Mouse (Mus musculus): ENCODE results near the gene Pitpnc1. TPM values are rescaled to one million over a fixed set of nuclear protein-coding genes. Genes with fewer than 3 reads are reported as not detected.

Pitpnc1 gene
- polyA plus RNA-seq, 1 experiment, result 15.9 TPM

DNA sequence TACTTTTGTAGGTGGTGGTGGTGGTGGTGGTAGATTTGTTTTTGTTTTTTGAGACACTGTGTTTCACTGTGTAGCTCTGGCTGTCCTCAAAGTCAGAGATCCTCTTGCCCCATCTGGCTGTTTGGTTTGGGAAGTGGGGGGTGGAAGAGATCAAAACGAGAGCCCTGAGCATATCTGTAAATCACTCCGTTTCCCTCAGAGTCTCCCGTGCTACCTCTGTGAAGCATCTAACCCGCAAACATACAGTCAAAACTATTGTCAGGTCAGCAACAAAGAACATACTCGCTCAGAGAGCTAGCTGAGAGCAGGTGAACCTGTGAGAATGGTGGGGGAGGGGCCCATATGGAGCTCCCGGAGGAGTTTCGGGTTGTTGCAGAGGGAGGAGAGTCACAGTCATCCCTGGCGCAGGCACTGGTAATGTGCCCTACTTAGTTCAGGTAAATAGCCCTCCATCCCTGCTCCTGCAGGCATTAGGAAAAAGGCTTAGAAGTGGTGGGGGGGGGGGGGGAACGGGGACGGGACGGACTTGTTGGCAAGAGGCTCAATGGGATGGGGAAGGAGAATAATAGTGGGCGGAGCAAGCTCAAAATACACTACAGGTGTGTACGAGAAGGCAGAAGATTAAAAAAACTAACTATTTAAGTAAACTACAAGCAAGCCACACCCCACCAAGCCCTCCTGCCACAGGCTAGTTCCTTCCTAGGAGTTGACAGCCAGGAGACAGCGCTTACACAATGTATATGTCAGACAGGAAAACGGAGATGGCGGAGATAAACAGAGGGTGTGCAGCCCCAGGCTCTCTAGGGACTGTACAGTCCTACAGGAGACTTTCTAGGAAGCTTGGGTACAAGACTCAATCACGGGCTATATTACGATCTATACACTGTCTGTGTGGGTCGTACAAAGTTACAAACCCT, 15.7 kb downstream of the Pitpnc1 start:
- no peak for TF ChIP-seq GATA1 (IDR thresholded peaks at IDR 0.05; ENCODE audit: low read length)

DNA sequence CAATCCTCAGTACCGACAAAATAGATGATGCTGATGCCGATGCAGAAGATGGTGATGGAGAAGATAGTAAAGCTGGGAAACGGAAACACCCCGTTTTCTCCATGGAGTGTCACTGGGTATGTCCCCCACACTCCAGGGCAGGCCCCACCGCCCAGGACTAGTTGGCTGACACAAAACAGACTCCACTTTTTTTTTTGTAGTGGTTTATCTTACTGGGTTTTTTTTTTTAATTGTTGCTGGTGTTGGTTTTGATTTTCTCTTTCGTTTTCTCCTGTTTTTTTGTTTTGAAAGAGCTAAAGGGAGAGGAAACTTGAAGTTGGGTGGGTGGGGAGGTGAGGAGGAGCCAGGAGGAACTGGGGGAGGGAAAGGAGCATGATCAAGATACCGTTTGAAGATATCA, 18.4 kb downstream of the Pitpnc1 start:
- no peak for TF ChIP-seq GATA1 (IDR thresholded peaks at IDR 0.05; ENCODE audit: low read length)

- TF ChIP-seq GATA1 (IDR thresholded peaks at IDR 0.05; ENCODE audit: low read length), result peak; percentile 49
These were observed 19.4 kb downstream of the Pitpnc1 start for GRCm38 (mm10) chr11:107451106-107451505.

- no peak for TF ChIP-seq GATA1 (IDR thresholded peaks at IDR 0.05; ENCODE audit: low read length)
These were observed 20.4 kb downstream of the Pitpnc1 start for GRCm38 (mm10) chr11:107450097-107450496.

- no peak for TF ChIP-seq GATA1 (IDR thresholded peaks at IDR 0.05; ENCODE audit: low read length)
These were observed 21.2 kb downstream of the Pitpnc1 start for GRCm38 (mm10) chr11:107449169-107449910.

- no peak for TF ChIP-seq GATA1 (IDR thresholded peaks at IDR 0.05; ENCODE audit: low read length)
These were observed 22.6 kb downstream of the Pitpnc1 start for GRCm38 (mm10) chr11:107447915-107448314.

- TF ChIP-seq GATA1 (IDR thresholded peaks at IDR 0.05; ENCODE audit: low read length), result no peak
These were observed 23.1 kb downstream of the Pitpnc1 start for GRCm38 (mm10) chr11:107447349-107447748.

DNA sequence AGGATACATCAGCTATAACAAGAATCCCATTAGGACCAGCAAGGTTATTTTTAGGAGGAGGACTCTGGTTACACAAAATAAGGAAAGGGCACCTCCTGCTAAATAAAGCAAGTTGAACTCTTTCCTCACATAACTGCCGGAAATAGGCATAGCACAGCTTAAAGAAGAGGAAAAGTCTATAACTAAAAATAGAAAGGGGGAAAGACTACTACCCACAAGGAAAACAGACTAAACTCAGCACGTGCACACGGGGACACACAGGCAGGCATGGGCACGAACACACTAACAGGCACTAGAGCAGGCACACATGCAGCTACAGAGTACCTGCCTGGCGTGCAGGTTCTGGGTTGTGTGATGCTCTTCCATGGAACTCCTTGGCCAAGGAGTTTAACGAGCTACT, 23.8 kb downstream of the Pitpnc1 start:
- no peak for TF ChIP-seq GATA1 (IDR thresholded peaks at IDR 0.05; ENCODE audit: low read length)

GRCm38 (mm10) chr11:107445683-107446082, 24.8 kb downstream of the Pitpnc1 start:
- TF ChIP-seq GATA1 (IDR thresholded peaks at IDR 0.05; ENCODE audit: low read length), result no peak

DNA sequence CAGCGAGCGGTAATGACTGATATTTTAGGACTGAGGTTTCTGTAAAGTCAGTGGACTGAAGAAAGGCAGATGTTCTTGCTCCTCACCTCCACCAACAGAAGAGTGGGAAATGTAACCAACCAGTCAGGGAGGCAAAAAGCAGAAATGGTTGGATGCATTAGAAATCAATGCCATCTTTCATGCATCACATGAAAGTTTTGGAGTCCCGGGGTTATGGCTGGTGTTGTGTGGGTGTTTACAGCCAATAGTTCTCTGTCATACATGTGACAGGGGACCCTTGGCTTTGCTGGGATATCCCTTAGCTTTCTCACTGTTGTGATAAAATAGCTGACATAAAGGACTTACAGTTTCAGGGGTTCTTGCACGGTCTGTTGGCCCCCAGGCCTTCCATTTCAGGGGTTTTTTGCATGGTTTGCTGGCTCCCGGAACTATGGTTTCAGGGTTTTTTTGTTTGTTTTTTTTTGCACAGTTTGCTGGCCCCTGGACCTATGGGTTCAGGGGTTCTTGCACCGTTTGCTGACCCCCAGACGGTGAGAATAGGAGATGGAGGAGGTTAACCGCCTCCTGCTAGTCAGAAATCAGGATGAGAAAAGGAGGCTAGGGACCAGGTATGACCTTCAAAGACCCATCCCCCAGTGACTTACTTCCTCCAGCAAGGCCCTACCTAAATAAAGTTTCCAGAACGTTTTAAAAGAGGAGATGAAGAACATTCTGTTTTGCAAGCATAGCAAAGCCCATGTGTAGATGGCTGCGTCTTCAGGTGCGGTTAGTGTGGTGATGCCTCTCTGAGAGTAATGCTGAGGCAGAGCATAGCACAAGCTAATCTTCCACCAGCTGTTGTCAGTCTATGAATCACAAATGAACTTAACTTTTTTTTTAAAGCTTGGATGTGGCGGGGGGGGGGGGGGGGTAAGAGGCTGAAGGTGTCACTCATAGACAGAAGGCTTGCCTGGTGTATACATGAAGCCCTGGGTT, 27.1 kb downstream of the Pitpnc1 start:
- TF ChIP-seq GATA1 (IDR thresholded peaks at IDR 0.05; ENCODE audit: low read length), result no peak

- no peak for TF ChIP-seq GATA1 (IDR thresholded peaks at IDR 0.05; ENCODE audit: low read length)
These were observed 29.4 kb downstream of the Pitpnc1 start for GRCm38 (mm10) chr11:107441050-107441449.

DNA sequence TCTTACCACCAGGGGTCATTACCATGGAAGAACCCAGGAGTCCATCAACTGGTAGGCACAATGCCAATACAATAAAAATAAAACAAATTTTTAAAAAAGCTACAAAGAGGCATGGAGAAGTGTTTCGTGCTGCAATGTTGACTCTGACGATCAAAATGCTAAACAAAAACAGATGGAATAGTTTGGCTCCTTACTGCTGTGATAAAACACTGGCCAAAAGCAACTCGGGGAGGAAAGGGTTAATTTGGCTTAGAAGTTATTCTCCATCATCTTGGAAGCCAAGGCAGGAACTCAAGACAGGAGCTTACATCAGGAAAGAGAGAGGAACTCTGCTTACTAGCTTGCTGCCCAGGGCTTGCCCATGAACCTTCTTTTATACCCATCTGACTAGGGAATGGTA, 32.4 kb downstream of the Pitpnc1 start:
- TF ChIP-seq GATA1 (IDR thresholded peaks at IDR 0.05; ENCODE audit: low read length), result no peak

DNA sequence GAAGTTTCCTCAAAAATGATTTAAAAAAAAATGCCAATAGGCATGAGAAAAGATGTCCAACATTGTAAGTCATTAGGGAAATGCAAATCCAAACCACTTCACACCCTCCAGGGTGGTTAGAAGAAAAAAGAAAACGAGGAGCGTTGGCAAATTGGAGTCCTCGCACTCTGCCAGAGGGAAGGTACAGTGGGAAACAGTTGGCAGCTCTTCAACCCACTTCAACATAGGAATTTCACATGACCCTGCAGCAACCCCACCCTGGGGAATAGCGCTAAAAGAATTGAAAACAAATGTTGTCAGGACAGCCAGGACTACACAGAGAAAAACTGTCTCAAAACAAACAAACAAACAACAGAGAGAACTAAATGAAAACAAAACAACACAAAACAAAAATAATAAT, 32.8 kb downstream of the Pitpnc1 start:
- no peak for TF ChIP-seq GATA1 (IDR thresholded peaks at IDR 0.05; ENCODE audit: low read length)

DNA sequence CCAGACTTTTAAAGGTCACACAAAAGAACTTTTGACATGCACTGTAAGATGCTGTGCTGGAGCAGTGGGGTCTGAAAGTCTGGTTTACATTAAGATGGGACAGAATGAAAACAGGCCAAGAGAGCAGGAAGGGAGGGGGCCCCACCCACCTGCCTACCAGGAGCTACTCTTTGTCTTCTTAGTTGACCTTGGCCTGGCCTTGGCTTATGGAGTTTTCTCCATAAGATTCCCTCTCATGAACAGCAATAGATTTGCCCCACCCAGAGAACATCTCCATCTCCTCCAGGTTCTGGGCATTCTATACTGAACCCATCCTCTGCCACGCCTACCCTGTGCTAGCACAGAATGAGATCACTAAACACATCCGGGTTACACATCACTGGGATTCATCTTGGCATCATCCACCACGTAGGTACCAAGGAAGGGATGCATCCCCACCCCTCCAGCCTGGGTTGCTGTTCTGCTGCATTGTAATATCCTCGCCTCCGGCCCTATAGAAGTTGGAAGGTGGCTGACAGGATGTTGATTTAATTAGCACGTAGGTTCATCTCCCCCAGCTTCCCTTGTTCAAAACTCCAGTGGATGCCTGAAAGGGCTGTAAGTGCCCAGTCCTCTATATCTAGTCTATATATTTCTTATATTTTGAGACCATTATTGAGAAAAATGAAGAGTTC, 34.6 kb downstream of the Pitpnc1 start:
- no peak for TF ChIP-seq GATA1 (IDR thresholded peaks at IDR 0.05; ENCODE audit: low read length)

Data from G1E-ER4 (cell line).